Mouse (Mus musculus) intestine, embryonic 16.5 days (tissue): Measurements from ENCODE around the gene Afap1. TPM values are rescaled to one million over a fixed set of nuclear protein-coding genes. Genes with fewer than 3 reads are reported as not detected.

ENCODE experiments used
- ATAC-seq: fragments of 200-750 bp; cut with Nextera tagmentation; 2 replicates; pipeline ENCODE4 v1.8.0; 2017; ENCODE audit warnings: moderate TSS enrichment, moderate library complexity
- H3K27ac ChIP-seq: fragments of 300-500 bp; sonication (generic); 2 replicates; pipeline ENCODE4 v1.5.1; 2014; ENCODE audit warnings: mild to moderate bottlenecking, low read length
- H3K27me3 ChIP-seq: fragments of 300-500 bp; sonication (generic); replicated peaks from 2 replicates; pipeline ENCODE4 v1.6.1; 2014; ENCODE audit warnings: low read length, control low read depth, mixed read lengths; ENCODE audit not compliant: control insufficient read depth, insufficient read depth
- H3K36me3 ChIP-seq: fragments of 300-500 bp; sonication (generic); 2 replicates; pipeline ENCODE4 v1.6.1; 2014; ENCODE audit warnings: low read length, control low read depth; ENCODE audit not compliant: control insufficient read depth, insufficient read depth
- H3K4me1 ChIP-seq: fragments of 300-500 bp; sonication (generic); 2 replicates; pipeline ENCODE4 v1.6.1; 2014; ENCODE audit warnings: low read length, control low read depth, mixed read lengths; ENCODE audit not compliant: control insufficient read depth, insufficient read depth
- H3K4me2 ChIP-seq: fragments of 300-500 bp; sonication (generic); 2 replicates; pipeline ENCODE4 v1.6.1; 2014; ENCODE audit warnings: low read depth, low read length, control low read depth
- H3K4me3 ChIP-seq: fragments of 300-500 bp; sonication (generic); 2 replicates; pipeline ENCODE4 v1.5.1; 2014; ENCODE audit warnings: mild to moderate bottlenecking, low read length
- H3K9ac ChIP-seq: fragments of 300-500 bp; sonication (generic); 2 replicates; pipeline ENCODE4 v1.6.1; 2014; ENCODE audit warnings: low read depth, low read length
- H3K9me3 ChIP-seq: fragments of 300-500 bp; sonication (generic); 2 replicates; pipeline ENCODE4 v1.6.1; 2016; ENCODE audit warnings: low read length, control low read depth; ENCODE audit not compliant: control insufficient read depth
- WGBS: fragments of 180-500 bp; shearing (Covaris S2); extraction: QIAGEN DNeasy Blood & Tissue Kit; methylation state at CpG from one replicate; pipeline ENCODE4 v1.1.7; 2014; 5-methylcytosine and 5-hydroxymethylcytosine counted together
- polyA plus RNA-seq: library from polyadenylated mRNA; unstranded; fragments of >200 nt; fragmentation: Nextera tagmentation; extraction: Ambion mirVana; gene quantifications from 2 replicates; pipeline ENCODE4 v1.2.1, GENCODE M21; 2015

The Afap1 gene
- polyA plus RNA-seq, 1 experiment from 2014 or later = 12.6 TPM

DNA sequence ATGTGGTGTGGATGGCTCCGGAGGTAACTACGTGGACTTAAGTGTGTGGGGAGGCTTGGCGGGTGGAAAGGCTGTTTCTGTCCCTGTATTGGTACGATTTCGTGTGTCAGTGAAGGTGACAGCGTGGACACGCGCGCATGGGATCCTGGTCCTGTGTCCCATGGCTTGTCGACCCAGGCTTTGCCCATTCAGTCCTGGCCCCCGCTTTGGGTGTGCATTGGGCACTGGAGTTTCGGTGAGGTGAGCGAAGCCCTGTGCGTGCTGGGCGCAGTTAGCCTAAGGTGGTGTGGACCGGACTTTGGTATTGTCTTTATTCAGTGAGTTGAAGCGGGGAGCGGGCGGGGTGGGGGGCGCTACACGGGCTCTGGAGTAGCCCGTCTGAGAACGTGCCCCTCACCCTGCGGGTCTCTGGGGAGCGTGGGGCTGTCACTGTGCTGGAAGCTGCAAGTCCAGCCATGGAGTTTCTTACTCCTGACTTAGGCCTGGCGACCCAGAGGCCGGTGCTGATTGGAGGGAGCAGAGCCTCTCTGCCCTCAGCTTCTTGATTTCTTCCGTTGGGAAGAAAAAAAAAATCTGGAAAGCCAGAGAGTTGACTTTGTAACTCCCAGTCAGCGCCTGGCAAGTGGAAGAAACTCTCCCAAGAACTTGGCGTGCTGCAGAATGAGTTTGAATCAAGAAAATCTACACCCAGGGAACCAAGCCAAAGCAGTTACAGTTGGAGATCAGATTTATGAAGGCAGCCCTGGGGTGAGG is 1.4 kb downstream of the Afap1 start:
- Histone ChIP-seq H3K4me3 (peak overlapping the region; percentile 89), H3K36me3 (no peaks in the 10 kb centered on the region), H3K9me3 (no peaks in the 10 kb centered on the region), H3K4me2 (peak overlapping the region; percentile 78), H3K4me1 (peaks cover 18% of the 10 kb centered on the region), H3K27ac (peak overlapping the region; percentile 78), H3K27me3 (no peaks in the 10 kb centered on the region), H3K9ac (peak overlapping the region; percentile 86)
- ATAC-seq = no peak
- 7% methylated on average over 30 of the region's 30 CpGs for WGBS

DNA sequence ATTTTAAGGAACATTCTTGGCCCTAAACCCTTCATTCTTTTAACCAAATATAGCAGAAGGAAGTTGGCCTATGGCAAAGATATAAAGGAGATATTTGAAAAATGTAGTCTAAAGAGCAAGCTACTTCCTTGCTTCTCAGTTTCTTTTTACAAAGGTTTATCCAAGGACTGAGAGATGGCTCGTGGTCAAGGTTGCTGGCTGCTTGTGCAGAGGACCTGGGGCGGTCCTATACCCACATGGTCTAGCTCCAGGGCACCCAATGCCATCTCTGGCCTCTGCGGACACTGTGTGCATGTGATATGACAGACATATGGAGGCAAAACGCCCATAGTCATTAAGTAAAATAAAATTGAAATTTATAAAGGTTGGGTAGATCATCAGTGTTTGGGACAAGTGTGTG is 2.8 kb downstream of the Afap1 start:
- Histone ChIP-seq H3K4me1 (peaks cover 32% of the 10 kb centered on the region), H3K4me3 (no peak overlapping the region), H3K36me3 (no peaks in the 10 kb centered on the region), H3K9ac (no peak overlapping the region), H3K27ac (no peak overlapping the region), H3K4me2 (no peak overlapping the region), H3K9me3 (no peaks in the 10 kb centered on the region), H3K27me3 (no peaks in the 10 kb centered on the region)
- ATAC-seq = no peak
- 85% methylated on average over 4 of the region's 4 CpGs for WGBS

DNA sequence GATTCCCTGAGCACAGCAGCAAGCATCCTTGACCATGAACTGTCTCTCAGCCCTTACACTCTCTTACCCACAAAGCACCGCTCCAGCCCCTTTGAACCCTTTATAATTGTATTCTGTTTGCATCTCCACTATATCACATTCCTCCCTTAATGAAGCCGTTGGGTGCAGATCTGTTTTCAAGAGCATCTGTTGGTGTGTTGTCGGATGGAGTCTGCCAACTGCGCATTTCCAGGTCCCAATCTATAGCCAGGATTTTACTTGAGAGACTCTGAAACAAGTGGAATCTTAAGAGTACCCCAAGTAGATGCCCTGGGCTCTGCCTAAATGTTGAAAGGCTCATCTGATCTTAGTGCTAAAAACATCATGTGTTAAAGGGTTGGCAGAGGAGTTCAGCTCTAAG is 3.4 kb downstream of the Afap1 start:
- peaks cover 37% of the 10 kb centered on the region for H3K4me1 ChIP-seq
- no peak for ATAC-seq
- H3K4me3 ChIP-seq = no peak overlapping the region
- no peak overlapping the region for H3K27ac ChIP-seq
- WGBS = 88% methylated on average over 4 of the region's 4 CpGs
- no peaks in the 10 kb centered on the region for H3K36me3 ChIP-seq
- H3K9ac ChIP-seq = no peak overlapping the region
- no peaks in the 10 kb centered on the region for H3K9me3 ChIP-seq
- H3K4me2 ChIP-seq = no peak overlapping the region
- H3K27me3 ChIP-seq = no peaks in the 10 kb centered on the region

DNA sequence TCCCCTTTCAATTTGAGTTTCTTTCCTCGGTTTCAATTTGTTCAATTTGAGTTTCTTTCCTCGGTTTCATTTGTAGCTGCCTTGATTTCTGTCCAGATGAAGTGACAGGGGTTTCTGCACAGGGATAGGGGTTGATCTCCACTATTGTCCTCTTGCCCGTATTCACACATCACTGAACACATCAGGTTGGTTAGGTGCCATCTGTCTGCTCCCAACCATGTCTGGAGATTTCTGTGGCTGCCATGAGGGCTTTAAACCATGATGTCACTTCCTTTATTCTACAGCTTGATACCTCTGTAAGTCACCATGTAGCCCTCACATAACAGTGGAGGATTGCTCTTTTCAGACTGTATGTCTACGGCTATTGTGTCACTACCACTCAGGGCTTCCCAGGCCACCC is 4.0 kb downstream of the Afap1 start:
- Histone ChIP-seq H3K27ac (no peak overlapping the region), H3K4me1 (peaks cover 37% of the 10 kb centered on the region)

DNA sequence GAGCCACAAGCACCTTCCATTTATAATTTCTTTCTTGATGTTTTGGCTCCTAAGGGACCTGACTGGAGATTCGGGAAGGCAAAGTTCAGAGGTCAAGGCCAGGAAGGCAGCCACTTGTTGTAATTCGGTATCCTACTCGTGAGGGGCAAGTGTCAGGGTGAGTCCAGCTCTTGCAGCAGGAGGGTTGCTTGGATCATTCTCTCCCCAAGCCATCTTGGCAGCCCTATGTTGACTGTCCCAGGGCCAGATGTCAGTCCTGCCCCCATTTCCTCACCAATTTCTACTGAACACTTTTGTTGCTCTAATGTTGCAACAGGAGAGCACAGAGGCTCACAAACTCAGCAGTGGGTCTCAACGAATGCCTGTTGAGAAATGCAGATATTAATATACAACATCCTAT is 5.0 kb downstream of the Afap1 start:
- 64% methylated on average over 4 of the region's 4 CpGs for WGBS
- no peak overlapping the region for H3K27ac ChIP-seq
- no peak overlapping the region for H3K9ac ChIP-seq
- H3K36me3 ChIP-seq = no peaks in the 10 kb centered on the region
- ATAC-seq = no peak
- H3K4me2 ChIP-seq = no peak overlapping the region
- H3K27me3 ChIP-seq = no peaks in the 10 kb centered on the region
- H3K4me3 ChIP-seq = no peak overlapping the region
- peaks cover 36% of the 10 kb centered on the region for H3K4me1 ChIP-seq
- H3K9me3 ChIP-seq = no peaks in the 10 kb centered on the region

More for the DNA sequence above, 4.0 kb downstream of the Afap1 start:
- Histone ChIP-seq H3K27me3 (no peaks in the 10 kb centered on the region), H3K9ac (no peak overlapping the region), H3K9me3 (no peaks in the 10 kb centered on the region), H3K4me2 (no peak overlapping the region), H3K4me3 (no peak overlapping the region), H3K36me3 (no peaks in the 10 kb centered on the region)
- no peak for ATAC-seq
- 84% methylated on average over 4 of the region's 4 CpGs for WGBS

DNA sequence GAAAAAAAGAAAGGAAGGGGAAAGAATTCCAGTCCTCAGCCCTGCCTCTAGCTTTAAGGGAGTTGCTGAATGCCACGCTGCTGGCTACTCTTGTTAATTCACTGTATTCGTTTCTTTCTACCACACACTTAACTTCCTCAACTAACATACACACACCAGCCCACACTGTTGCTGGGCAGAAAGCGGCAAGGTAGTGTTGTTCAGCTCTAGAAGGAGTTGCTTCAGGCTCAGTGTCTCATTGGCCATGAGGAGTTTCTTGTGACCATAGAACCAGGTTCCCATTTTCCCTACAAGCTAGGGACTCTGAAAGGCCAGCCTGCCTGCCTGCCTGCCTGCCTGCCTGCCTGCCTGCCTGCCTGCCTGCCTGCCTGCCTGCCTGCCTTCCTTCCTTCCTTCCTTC is 5.9 kb downstream of the Afap1 start:
- 85% methylated on average over 3 of the region's 3 CpGs for WGBS
- Histone ChIP-seq H3K4me1 (peaks cover 40% of the 10 kb centered on the region), H3K27me3 (no peaks in the 10 kb centered on the region), H3K9me3 (no peaks in the 10 kb centered on the region), H3K27ac (no peak overlapping the region), H3K9ac (no peak overlapping the region), H3K4me2 (no peak overlapping the region), H3K36me3 (no peaks in the 10 kb centered on the region), H3K4me3 (no peak overlapping the region)
- ATAC-seq = no peak

DNA sequence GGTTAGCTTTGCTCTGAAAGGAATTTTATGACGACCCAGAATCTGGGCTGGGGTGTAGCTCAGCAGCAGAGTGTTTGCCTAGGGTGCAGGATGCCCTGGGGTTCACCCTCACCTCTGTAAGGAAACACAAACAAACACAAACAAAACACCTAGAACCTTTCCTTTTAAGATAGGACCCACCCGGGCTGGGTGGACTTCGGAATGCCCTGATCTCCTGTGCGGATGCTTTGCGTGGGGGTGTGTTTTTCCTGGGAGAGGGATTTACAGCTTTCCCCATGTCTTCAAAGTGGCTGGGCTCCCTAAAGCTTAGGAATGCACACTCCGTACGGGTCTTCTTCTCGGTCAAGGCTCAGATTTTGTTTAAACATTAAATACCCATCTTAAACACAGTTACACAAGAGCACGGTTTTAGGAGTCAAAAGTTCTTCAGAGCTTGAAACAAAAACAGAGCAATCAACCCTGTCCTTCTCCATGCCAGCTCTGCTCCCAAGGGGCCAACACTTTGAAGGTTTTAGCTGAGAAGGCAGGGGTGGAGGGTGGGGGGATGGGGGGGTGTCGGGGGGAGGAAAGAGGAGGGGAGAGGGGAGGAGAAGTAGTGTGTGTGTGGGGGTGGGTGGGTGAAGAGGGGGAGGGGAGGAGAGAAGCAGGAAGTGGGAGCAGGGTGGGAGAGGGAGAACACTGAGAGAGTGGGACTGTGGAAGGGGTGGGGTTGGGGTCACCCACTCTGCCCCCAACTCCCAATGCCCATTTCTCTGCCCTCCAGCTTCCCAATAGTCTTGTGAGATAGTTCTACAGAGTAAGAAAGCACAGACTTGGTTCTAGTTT is 7.5 kb downstream of the Afap1 start:
- H3K27me3 ChIP-seq = no peaks in the 10 kb centered on the region
- ATAC-seq = peak; percentile 16; the same call in 1 of the 2 replicates

DNA sequence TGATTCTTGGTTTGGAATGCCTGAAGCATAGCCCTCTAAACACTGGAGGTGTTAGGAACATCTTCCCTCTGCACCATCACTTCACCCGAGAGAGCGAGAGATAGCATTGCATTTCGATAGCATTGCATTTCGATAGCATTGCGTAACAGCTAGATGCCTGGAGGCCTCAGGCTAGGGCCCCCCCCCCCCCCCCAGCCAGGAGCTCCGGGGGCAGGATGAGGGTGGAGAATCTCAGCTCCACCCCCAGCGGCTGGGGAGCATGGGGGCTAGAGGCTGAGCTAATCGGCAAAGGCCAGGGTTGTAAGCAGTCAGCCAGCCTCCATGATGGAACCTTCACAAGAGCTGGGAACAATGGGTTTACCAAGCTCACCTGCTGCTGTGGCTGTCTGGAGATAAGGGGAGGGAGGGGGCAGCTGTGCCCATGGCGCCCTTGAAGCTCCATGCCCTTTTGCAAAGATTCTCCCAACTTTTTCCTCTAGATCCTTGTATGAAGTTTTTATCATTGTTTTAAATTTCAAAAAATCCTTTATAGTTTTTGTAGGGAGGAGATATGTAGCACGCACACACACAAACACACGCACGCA is 8.2 kb downstream of the Afap1 start:
- H3K27me3 ChIP-seq = no peaks in the 10 kb centered on the region
- H3K4me1 ChIP-seq = peaks cover 32% of the 10 kb centered on the region
- H3K9me3 ChIP-seq = no peaks in the 10 kb centered on the region
- H3K4me2 ChIP-seq = peak overlapping the region; percentile 28; the same call in 1 of the 2 replicates
- ATAC-seq = peak; percentile 63
- H3K4me3 ChIP-seq = no peak overlapping the region
- WGBS = 35% methylated on average over 12 of the region's 12 CpGs
- H3K27ac ChIP-seq = peak overlapping the region; percentile 31; the same call in 1 of the 2 replicates
- no peak overlapping the region for H3K9ac ChIP-seq
- H3K36me3 ChIP-seq = no peaks in the 10 kb centered on the region

More for the DNA sequence above, 7.5 kb downstream of the Afap1 start:
- H3K4me1 ChIP-seq = peaks cover 34% of the 10 kb centered on the region
- peak overlapping the region; percentile 31; the same call in 1 of the 2 replicates for H3K27ac ChIP-seq
- no peak overlapping the region for H3K4me3 ChIP-seq
- no peaks in the 10 kb centered on the region for H3K9me3 ChIP-seq
- no peaks in the 10 kb centered on the region for H3K36me3 ChIP-seq
- 10% methylated on average over 10 of the region's 10 CpGs for WGBS
- peak overlapping the region; percentile 28; the same call in 1 of the 2 replicates for H3K4me2 ChIP-seq
- no peak overlapping the region for H3K9ac ChIP-seq

DNA sequence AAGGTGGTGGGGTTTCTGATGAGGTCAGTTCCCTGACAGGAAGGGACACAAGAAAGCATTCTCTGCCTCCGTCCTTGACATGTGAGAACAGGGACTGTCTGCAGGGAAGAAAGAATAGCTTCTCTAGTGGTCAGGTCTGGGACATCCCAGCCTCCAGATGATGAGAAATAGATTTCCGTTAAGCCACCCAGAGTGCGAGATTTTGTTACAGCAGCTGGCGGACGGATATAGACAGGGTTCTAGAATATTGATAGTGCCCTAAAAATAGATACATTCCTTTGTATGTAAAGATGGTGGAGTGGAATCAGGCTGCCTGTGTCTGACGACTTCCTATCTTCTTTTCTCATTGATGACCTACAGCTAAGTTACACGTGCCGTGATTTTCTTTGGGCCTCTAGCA is 10.3 kb downstream of the Afap1 start:
- Histone ChIP-seq H3K9ac (no peak overlapping the region), H3K9me3 (no peaks in the 10 kb centered on the region), H3K27me3 (no peaks in the 10 kb centered on the region), H3K4me2 (no peak overlapping the region), H3K36me3 (no peaks in the 10 kb centered on the region), H3K27ac (no peak overlapping the region), H3K4me3 (no peak overlapping the region), H3K4me1 (peaks cover 48% of the 10 kb centered on the region)
- ATAC-seq = no peak
- 54% methylated on average over 8 of the region's 8 CpGs for WGBS
